Mouse (Mus musculus) kidney, adult 11 months (tissue): ENCODE results near the gene St3gal4.
"Not testable (repeated sequence)": the region's sequence is repeated elsewhere in the genome, so short reads cannot be mapped to it uniquely, and the experiment has no call there.

ENCODE experiments used
- DNase-seq: peaks from one replicate; pipeline ENCODE4 v3.0.0; 2022

The St3gal4 gene

GRCm38 (mm10) chr9:35119168-35119567, at the start of gene St3gal4:
Gene St3gal4 (minus strand): TSS chr9:35119268.
- DNase-seq: no peak

GRCm38 (mm10) chr9:35166798-35167635, 47.9 kb upstream of the St3gal4 start:
- DNase-seq: peak; percentile 83

- no peak for DNase-seq
Measured at GRCm38 (mm10) chr9:35166144-35166797, 47.2 kb upstream of the St3gal4 start.

GRCm38 (mm10) chr9:35164142-35164874, 45.2 kb upstream of the St3gal4 start:
- no peak for DNase-seq

GRCm38 (mm10) chr9:35163011-35163690, 44.1 kb upstream of the St3gal4 start:
- peak; percentile 37 for DNase-seq

GRCm38 (mm10) chr9:35161721-35162120, 42.7 kb upstream of the St3gal4 start:
- DNase-seq: no peak

GRCm38 (mm10) chr9:35160662-35161061, 41.6 kb upstream of the St3gal4 start:
- no peak for DNase-seq

- DNase-seq: no peak
Measured at GRCm38 (mm10) chr9:35158477-35158876, 39.4 kb upstream of the St3gal4 start.

- no peak for DNase-seq
Measured at GRCm38 (mm10) chr9:35156862-35157261, 37.8 kb upstream of the St3gal4 start.

GRCm38 (mm10) chr9:35156002-35156710, 37.1 kb upstream of the St3gal4 start:
- no peak for DNase-seq

GRCm38 (mm10) chr9:35152923-35153322, 33.9 kb upstream of the St3gal4 start:
- no peak for DNase-seq

GRCm38 (mm10) chr9:35148822-35149221, 29.8 kb upstream of the St3gal4 start:
- not testable (repeated sequence) for DNase-seq

- DNase-seq: not testable (repeated sequence)
Measured at GRCm38 (mm10) chr9:35147261-35147660, 28.2 kb upstream of the St3gal4 start.

GRCm38 (mm10) chr9:35145829-35146228, 26.8 kb upstream of the St3gal4 start:
- DNase-seq: no peak

- no peak for DNase-seq
Measured at GRCm38 (mm10) chr9:35145118-35145517, 26.1 kb upstream of the St3gal4 start.

GRCm38 (mm10) chr9:35142221-35142620, 23.2 kb upstream of the St3gal4 start:
- DNase-seq: no peak

GRCm38 (mm10) chr9:35139231-35139744, 20.2 kb upstream of the St3gal4 start:
- no peak for DNase-seq

- peak; percentile 36 for DNase-seq
Measured at GRCm38 (mm10) chr9:35138029-35138428, 19.0 kb upstream of the St3gal4 start.

GRCm38 (mm10) chr9:35135575-35135974, 16.5 kb upstream of the St3gal4 start:
- DNase-seq: no peak

GRCm38 (mm10) chr9:35131637-35132397, 12.7 kb upstream of the St3gal4 start:
- no peak for DNase-seq

GRCm38 (mm10) chr9:35128995-35129418, 9.9 kb upstream of the St3gal4 start:
- peak; percentile 72 for DNase-seq
